Mouse (Mus musculus) heart, embryonic 14.5 days (tissue): ENCODE measurements at regions not wholly inside any gene's neighbourhood (a gene's known extent, or its start where the extent isn't known, plus 50 kb on each side); places are given as distances from the start of the nearest gene placed in this dataset.

ENCODE experiments used
- ATAC-seq: fragments of 200-750 bp; cut with Nextera tagmentation; 2 replicates; pipeline ENCODE4 v1.8.0; 2017; ENCODE audit warnings: low read depth, moderate TSS enrichment; ENCODE audit not compliant: insufficient number of reproducible peaks, insufficient read depth, low FRiP score
- H3K27ac ChIP-seq, 2 experiments: fragments of 200-500 bp in 1 of 2; fragments of 300-500 bp in 1 of 2; sonication (generic) in 1 of 2; replicated peaks in 1 of 2; 2 replicates each; pipeline ENCODE4 v1.5.1; 2012 to 2014; ENCODE audit warnings: low read depth in 2 of 2, low read length in 2 of 2, control low read depth in 1 of 2, mild to moderate bottlenecking in 1 of 2, mixed read lengths in 1 of 2; ENCODE audit not compliant: control insufficient read depth in 1 of 2, insufficient read depth in 1 of 2
- H3K27me3 ChIP-seq: fragments of 300-500 bp; sonication (generic); 2 replicates; pipeline ENCODE4 v1.6.1; 2014; ENCODE audit warnings: mild to moderate bottlenecking, low read length, control low read depth; ENCODE audit not compliant: control insufficient read depth, insufficient read depth
- H3K36me3 ChIP-seq: fragments of 300-500 bp; sonication (generic); 2 replicates; pipeline ENCODE4 v1.6.1; 2014; ENCODE audit warnings: mild to moderate bottlenecking, control low read depth, low read length, mixed read lengths; ENCODE audit not compliant: control insufficient read depth, insufficient read depth
- H3K4me1 ChIP-seq, 2 experiments: fragments of 200-500 bp in 1 of 2; fragments of 300-500 bp in 1 of 2; sonication (generic) in 1 of 2; 2 replicates each; pipeline ENCODE4 v1.6.1; 2012 to 2014; ENCODE audit warnings: low read length in 2 of 2, control low read depth in 1 of 2, mixed read lengths in 1 of 2; ENCODE audit not compliant: control insufficient read depth in 2 of 2, insufficient read depth in 2 of 2
- H3K4me2 ChIP-seq: fragments of 300-500 bp; sonication (generic); 2 replicates; pipeline ENCODE4 v1.6.1; 2014; ENCODE audit warnings: mild to moderate bottlenecking, low read length
- H3K4me3 ChIP-seq, 2 experiments: fragments of 200-500 bp in 1 of 2; fragments of 300-500 bp in 1 of 2; sonication (generic) in 1 of 2; 2 replicates each; pipeline ENCODE4 v1.5.1; 2012 to 2014; ENCODE audit warnings: low read length in 2 of 2, mild to moderate bottlenecking in 2 of 2, control low read depth in 1 of 2, low read depth in 1 of 2, moderate library complexity in 1 of 2; ENCODE audit not compliant: control insufficient read depth in 1 of 2, insufficient read depth in 1 of 2
- H3K9ac ChIP-seq: fragments of 300-500 bp; sonication (generic); 2 replicates; pipeline ENCODE4 v1.6.1; 2014; ENCODE audit warnings: mild to moderate bottlenecking, low read length
- H3K9me3 ChIP-seq: fragments of 300-500 bp; sonication (generic); 2 replicates; pipeline ENCODE4 v1.6.1; 2016; ENCODE audit warnings: low read length, control low read depth; ENCODE audit not compliant: control insufficient read depth
- WGBS: fragments of 180-500 bp; shearing (Covaris S2); extraction: QIAGEN DNeasy Blood & Tissue Kit; methylation state at CpG from one replicate; pipeline ENCODE4 v1.1.7; 2014; 5-methylcytosine and 5-hydroxymethylcytosine counted together

GRCm38 (mm10) chr5:73854025-73854773, 203.0 kb downstream of the Spata18 start:
- H3K36me3 ChIP-seq: no peaks in the 10 kb centered on the region
- H3K9ac ChIP-seq: no peak overlapping the region; the same call in 1 of the 2 replicates
- H3K9me3 ChIP-seq: no peaks in the 10 kb centered on the region
- peak overlapping the region; percentile 51 for H3K4me2 ChIP-seq
- no peak overlapping the region for H3K27ac ChIP-seq
- ATAC-seq: peak; percentile 69; the same call in 1 of the 2 replicates
- no peak overlapping the region for H3K4me3 ChIP-seq
- 38% methylated on average over 22 of the region's 22 CpGs for WGBS
- H3K27me3 ChIP-seq: 0 out of 2 replicates have a peak, but pooled peaks cover 3% of the 10 kb centered on the region
- peaks cover 3 to 11% of the 10 kb centered on the region in 2 experiments; a peak in 2 of 4 replicates for H3K4me1 ChIP-seq

- Histone ChIP-seq H3K9me3 (no peaks in the 10 kb centered on the region), H3K36me3 (no peaks in the 10 kb centered on the region), H3K4me3 (no peak overlapping the region), H3K27me3 (0 out of 2 replicates have a peak, but pooled peaks cover 3% of the 10 kb centered on the region), H3K4me1 (peaks cover 3 to 11% of the 10 kb centered on the region in 2 experiments; a peak in 2 of 4 replicates), H3K9ac (no peak overlapping the region; the same call in 1 of the 2 replicates), H3K4me2 (no peak overlapping the region), H3K27ac (no peak overlapping the region)
- ATAC-seq: no peak
- WGBS: 67% methylated on average over 18 of the region's 18 CpGs
These were observed 203.7 kb downstream of the Spata18 start for GRCm38 (mm10) chr5:73854774-73855371.

GRCm38 (mm10) chr5:73859320-73859719, 208.1 kb downstream of the Spata18 start:
- Histone ChIP-seq H3K9me3 (no peaks in the 10 kb centered on the region), H3K36me3 (no peaks in the 10 kb centered on the region), H3K27ac (no peak overlapping the region), H3K9ac (no peak overlapping the region), H3K27me3 (no peaks in the 10 kb centered on the region), H3K4me2 (no peak overlapping the region), H3K4me1 (peaks cover 0 to 4% of the 10 kb centered on the region in 2 experiments; a peak in 1 of 4 replicates), H3K4me3 (no peak overlapping the region)
- WGBS: 76% methylated on average over 1 of the region's 1 CpGs
- ATAC-seq: no peak

- H3K9me3 ChIP-seq: no peaks in the 10 kb centered on the region
- H3K4me1 ChIP-seq: no peaks in the 10 kb centered on the region
- no peak overlapping the region for H3K4me3 ChIP-seq
- WGBS: 69% methylated on average over 9 of the region's 9 CpGs
- ATAC-seq: no peak
- no peaks in the 10 kb centered on the region for H3K27me3 ChIP-seq
- H3K9ac ChIP-seq: no peak overlapping the region
- no peak overlapping the region for H3K4me2 ChIP-seq
- H3K27ac ChIP-seq: no peak overlapping the region
- no peaks in the 10 kb centered on the region for H3K36me3 ChIP-seq
These were observed 204.0 kb downstream of the Usp46 start for GRCm38 (mm10) chr5:73864138-73864761.

GRCm38 (mm10) chr5:73872641-73873421, 195.4 kb downstream of the Usp46 start:
- no peak for ATAC-seq
- H3K4me2 ChIP-seq: no peak overlapping the region
- 78% methylated on average over 9 of the region's 9 CpGs for WGBS

GRCm38 (mm10) chr5:73874770-73875169, 193.5 kb downstream of the Usp46 start:
- Histone ChIP-seq H3K36me3 (no peaks in the 10 kb centered on the region), H3K4me1 (peaks cover 2 to 8% of the 10 kb centered on the region in 2 experiments; a peak in 2 of 4 replicates), H3K4me3 (no peak overlapping the region), H3K27ac (no peak overlapping the region), H3K9me3 (no peaks in the 10 kb centered on the region), H3K4me2 (no peak overlapping the region), H3K9ac (no peak overlapping the region), H3K27me3 (no peaks in the 10 kb centered on the region)
- no peak for ATAC-seq
- 78% methylated on average over 1 of the region's 1 CpGs for WGBS

More at GRCm38 (mm10) chr5:73872641-73873421, 195.4 kb downstream of the Usp46 start:
- no peak overlapping the region for H3K27ac ChIP-seq
- no peaks in the 10 kb centered on the region for H3K9me3 ChIP-seq
- no peaks in the 10 kb centered on the region for H3K36me3 ChIP-seq
- no peak overlapping the region for H3K9ac ChIP-seq
- H3K27me3 ChIP-seq: no peaks in the 10 kb centered on the region
- no peak overlapping the region for H3K4me3 ChIP-seq
- H3K4me1 ChIP-seq: peaks cover 2 to 8% of the 10 kb centered on the region in 2 experiments; a peak in 2 of 4 replicates

DNA sequence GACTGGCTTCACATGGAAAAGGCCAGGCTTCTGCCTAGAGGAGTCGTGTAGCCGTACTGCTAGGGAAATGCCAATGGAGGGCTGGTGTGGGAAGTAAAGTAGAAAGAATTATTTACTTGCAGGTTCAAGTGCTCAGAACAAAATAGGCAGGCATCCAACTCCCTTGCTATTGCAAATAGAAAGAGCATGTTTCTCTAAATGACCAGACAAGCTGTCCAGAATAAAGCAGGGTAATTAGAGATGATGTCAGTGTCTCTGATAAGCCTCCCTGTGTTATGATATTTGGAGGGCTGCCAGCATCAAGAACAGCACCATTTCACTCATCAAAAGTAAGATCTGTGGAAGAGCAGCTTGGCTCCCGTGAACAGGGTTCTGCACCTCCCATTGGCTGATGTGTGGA, 192.4 kb downstream of the Usp46 start:
- H3K4me2 ChIP-seq: no peak overlapping the region
- H3K27ac ChIP-seq: no peak overlapping the region
- no peak overlapping the region for H3K4me3 ChIP-seq
- H3K27me3 ChIP-seq: no peaks in the 10 kb centered on the region
- peaks cover 2 to 8% of the 10 kb centered on the region in 2 experiments; a peak in 2 of 4 replicates for H3K4me1 ChIP-seq
- WGBS: 38% methylated on average over 3 of the region's 3 CpGs
- H3K9ac ChIP-seq: no peak overlapping the region
- H3K36me3 ChIP-seq: no peaks in the 10 kb centered on the region
- ATAC-seq: no peak
- no peaks in the 10 kb centered on the region for H3K9me3 ChIP-seq
